8 mouse cellular contexts compared by ENCODE assay signal in the genomic region with DNA sequence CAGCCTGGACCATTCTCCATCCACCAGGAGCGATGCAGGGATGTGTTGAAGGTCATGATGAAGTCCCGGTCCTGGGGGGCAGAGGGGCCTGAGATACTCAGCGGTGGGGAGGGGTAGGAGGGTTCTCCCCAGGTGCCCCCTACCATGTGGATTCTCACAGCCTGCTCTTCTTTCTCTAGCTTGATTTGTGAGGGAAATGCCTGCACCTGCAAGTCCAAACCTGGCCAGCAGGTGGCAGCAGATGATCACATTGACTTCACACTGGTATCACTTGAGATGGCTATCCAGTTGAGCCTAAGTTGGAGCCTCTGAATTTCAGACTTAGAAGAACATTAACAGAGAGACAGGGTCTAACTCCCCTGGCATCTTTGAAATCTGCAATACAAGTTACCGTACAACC. TPM values are rescaled to one million over a fixed set of nuclear protein-coding genes. Genes with fewer than 3 reads are reported as not detected.
DNase-seq lines count a peak whose midpoint lies in the region; ATAC-seq and TF ChIP-seq lines count a peak whose summit lies in the region.

No protein-coding gene starts in this region.

- H3K9ac ChIP-seq in kidney, postnatal 0 days (ENCODE audit: low read depth, low read length): no peak overlapping the region
- no peak overlapping the region for H3K9ac ChIP-seq in liver, embryonic 12.5 days
- H3K9ac ChIP-seq in neural tube, embryonic 11.5 days (ENCODE audit: low read length): no peak overlapping the region
- no peak overlapping the region for H3K9ac ChIP-seq in stomach, postnatal 0 days (ENCODE audit: low read length)

- no peak for TF ChIP-seq EP300 in stomach, postnatal 0 days (optimal IDR thresholded peaks at IDR 0.05)

- ATAC-seq in kidney, postnatal 0 days (replicated peaks; ENCODE audit: low FRiP score, low read depth): peak; percentile 20; the same call in 1 of the 2 replicates
- peak; percentile 36; the same call in 1 of the 2 replicates for ATAC-seq in liver, embryonic 12.5 days
- ATAC-seq in neural tube, embryonic 11.5 days (ENCODE audit: insufficient read depth, low FRiP score, low TSS enrichment): no peak
- ATAC-seq in stomach, postnatal 0 days (ENCODE audit: low FRiP score, low TSS enrichment): peak; percentile 15; the same call in 1 of the 2 replicates

- 39% methylated on average over 4 of the region's 4 CpGs for WGBS in kidney, postnatal 0 days
- WGBS in liver, embryonic 12.5 days (ENCODE audit: insufficient replicate concordance): 34% methylated on average over 4 of the region's 4 CpGs
- 52% methylated on average over 4 of the region's 4 CpGs for WGBS in neural tube, embryonic 11.5 days
- WGBS in stomach, postnatal 0 days: 43% methylated on average over 4 of the region's 4 CpGs

- H3K4me1 ChIP-seq in kidney, postnatal 0 days (replicated peaks; ENCODE audit: insufficient read depth, low read length): peaks cover 5% of the 10 kb centered on the region; the same call in 1 of the 2 replicates
- peaks cover 11% of the 10 kb centered on the region for H3K4me1 ChIP-seq in liver, embryonic 12.5 days
- peaks cover 6% of the 10 kb centered on the region for H3K4me1 ChIP-seq in neural tube, embryonic 11.5 days (ENCODE audit: control insufficient read depth, insufficient read depth, low read length)
- H3K4me1 ChIP-seq in stomach, postnatal 0 days (replicated peaks; ENCODE audit: control insufficient read depth, insufficient read depth): 0 out of 2 replicates have a peak, but pooled peaks cover 2% of the 10 kb centered on the region

- H3K27me3 ChIP-seq in kidney, postnatal 0 days (ENCODE audit: insufficient read depth, low read length): no peaks in the 10 kb centered on the region
- peaks cover 7% of the 10 kb centered on the region; the same call in 1 of the 2 replicates for H3K27me3 ChIP-seq in liver, embryonic 12.5 days (replicated peaks)
- no peaks in the 10 kb centered on the region for H3K27me3 ChIP-seq in neural tube, embryonic 11.5 days (ENCODE audit: control insufficient read depth, insufficient read depth, low read length)
- H3K27me3 ChIP-seq in stomach, postnatal 0 days (ENCODE audit: control insufficient read depth, insufficient read depth, low read length): no peaks in the 10 kb centered on the region

- no peak overlapping the region for H3K4me2 ChIP-seq in kidney, postnatal 0 days (ENCODE audit: low read length)
- no peak overlapping the region for H3K4me2 ChIP-seq in liver, embryonic 12.5 days
- no peak overlapping the region for H3K4me2 ChIP-seq in neural tube, embryonic 11.5 days (ENCODE audit: low read depth)
- no peak overlapping the region for H3K4me2 ChIP-seq in stomach, postnatal 0 days (replicated peaks; ENCODE audit: low read depth)

- peak; percentile 98 for TF ChIP-seq CTCF in kidney, postnatal 0 days (IDR thresholded peaks at IDR 0.05; ENCODE audit: low read depth)
- peak; percentile 98 for TF ChIP-seq CTCF in stomach, postnatal 0 days (IDR thresholded peaks at IDR 0.05; ENCODE audit: low read depth)

- H3K9me3 ChIP-seq in kidney, postnatal 0 days (replicated peaks; ENCODE audit: low read length): no peaks in the 10 kb centered on the region
- no peaks in the 10 kb centered on the region; the same call in 1 of the 2 replicates for H3K9me3 ChIP-seq in liver, embryonic 12.5 days (replicated peaks)
- H3K9me3 ChIP-seq in neural tube, embryonic 11.5 days (ENCODE audit: control insufficient read depth, low read length): no peaks in the 10 kb centered on the region
- no peaks in the 10 kb centered on the region for H3K9me3 ChIP-seq in stomach, postnatal 0 days (ENCODE audit: control insufficient read depth, low read length)

- H3K36me3 ChIP-seq in kidney, postnatal 0 days (ENCODE audit: insufficient read depth, low read length): no peaks in the 10 kb centered on the region
- no peaks in the 10 kb centered on the region for H3K36me3 ChIP-seq in liver, embryonic 12.5 days
- H3K36me3 ChIP-seq in neural tube, embryonic 11.5 days (ENCODE audit: control insufficient read depth, insufficient read depth, low read length): peaks cover 4% of the 10 kb centered on the region; the same call in 1 of the 2 replicates
- H3K36me3 ChIP-seq in stomach, postnatal 0 days (ENCODE audit: control insufficient read depth, insufficient read depth, low read length): no peaks in the 10 kb centered on the region

- no peak overlapping the region for H3K27ac ChIP-seq in kidney, postnatal 0 days
- no peak overlapping the region for H3K27ac ChIP-seq in liver, embryonic 12.5 days
- no peak overlapping the region for H3K27ac ChIP-seq in neural tube, embryonic 11.5 days (ENCODE audit: low read depth, low read length)
- no peak overlapping the region for H3K27ac ChIP-seq in stomach, postnatal 0 days (replicated peaks)

- DNase-seq in 3134 (ENCODE audit: extremely low read depth, insufficient read length, low spot score): peak; percentile 39
- DNase-seq in adrenal gland, postnatal 10 days: peak; percentile 93
- peak; percentile 83 for DNase-seq in embryo, embryonic 9.5 days (ENCODE audit: extremely low spot score)
- DNase-seq in gastrocnemius, postnatal 4 days (ENCODE audit: low spot score in 2 of 2): peak; percentile 65 to 77
- DNase-seq in kidney, postnatal 0 days (ENCODE audit: low spot score): peak; percentile 87
- peak; percentile 89 for DNase-seq in neural tube, embryonic 11.5 days (ENCODE audit: low spot score)
- DNase-seq in stomach, postnatal 0 days (ENCODE audit: low spot score): peak; percentile 88

- no peak overlapping the region for H3K4me3 ChIP-seq in kidney, postnatal 0 days (replicated peaks; ENCODE audit: low read depth, low read length)
- H3K4me3 ChIP-seq in liver, embryonic 12.5 days: no peak overlapping the region
- no peak overlapping the region for H3K4me3 ChIP-seq in neural tube, embryonic 11.5 days (ENCODE audit: low read depth, low read length)
- H3K4me3 ChIP-seq in stomach, postnatal 0 days (ENCODE audit: low read depth, low read length): no peak overlapping the region

RNA-seq across cellular contexts. Expression of a gene that starts 40.0 kb away (rescaled TPM):
- total RNA-seq in adrenal gland, postnatal 10 days (2021): 1 to 10 TPM; 5.8 to 6.0 TPM
- total RNA-seq in gastrocnemius, postnatal 4 days (2021): 10 to 100 TPM; 12.0 to 12.1 TPM
- polyA plus RNA-seq in kidney, postnatal 0 days (2015; fragmentation: Nextera tagmentation; extraction: Ambion mirVana): 1.4 and 1.6 TPM in 2 replicates
- polyA plus RNA-seq in liver, embryonic 12.5 days (2016; fragmentation: Nextera tagmentation; extraction: Ambion mirVana): 0.12 and 0.42 TPM in 2 replicates
- 19.1 and 21.0 TPM in 2 replicates for polyA plus RNA-seq in neural tube, embryonic 11.5 days (2014; fragmentation: Nextera tagmentation; extraction: Ambion mirVana)
- 0.18 and 0.24 TPM in 2 replicates for polyA plus RNA-seq in stomach, postnatal 0 days (2015; fragmentation: Nextera tagmentation; extraction: Ambion mirVana)

Comparison
In these comparisons a context has a peak if more than half of its experiments do, and no peak if none do; other contexts are left out.
1. DNase-seq: peak in every context shown above with its lines; median percentile 93 in adrenal gland, postnatal 10 days; 89 in neural tube, embryonic 11.5 days; 88 in stomach, postnatal 0 days; 87 in kidney, postnatal 0 days; 83 in embryo, embryonic 9.5 days; 71 in gastrocnemius, postnatal 4 days; 39 in 3134.